ENCODE assay signal across 23 mouse cellular contexts in genomic region chr10:122944888-122945287, GRCm38 (mm10).
"Had no signal": no experiment of that assay in that cellular context is flagged by ENCODE, and none has a peak within 500 bp of the region (broad histone marks: within the 10 kb centered on the region; RNA-seq: fewer than 3 reads in every experiment).

No protein-coding gene starts in this region.

- H3K27ac ChIP-seq: kidney, embryonic 15.5 days; limb, embryonic 13.5 days; liver, embryonic 12.5 days; liver, embryonic 15.5 days; lung, embryonic 15.5 days; midbrain, embryonic 12.5 days; midbrain, embryonic 15.5 days had no signal

- H3K27me3 ChIP-seq: kidney, embryonic 15.5 days; limb, embryonic 13.5 days; liver, embryonic 12.5 days; liver, embryonic 15.5 days; lung, embryonic 15.5 days; midbrain, embryonic 12.5 days; midbrain, embryonic 15.5 days; neural tube, embryonic 13.5 days had no signal

- H3K9ac ChIP-seq: kidney, embryonic 15.5 days; limb, embryonic 13.5 days; liver, embryonic 12.5 days; liver, embryonic 15.5 days; lung, embryonic 15.5 days; midbrain, embryonic 12.5 days; midbrain, embryonic 15.5 days; neural tube, embryonic 13.5 days had no signal

- H3K4me1 ChIP-seq: liver, embryonic 12.5 days; liver, embryonic 15.5 days; midbrain, embryonic 12.5 days; midbrain, embryonic 15.5 days had no signal

- H3K4me3 ChIP-seq: kidney, embryonic 15.5 days; limb, embryonic 10.5 days; limb, embryonic 13.5 days; liver, embryonic 12.5 days; liver, embryonic 15.5 days; lung, embryonic 15.5 days; midbrain, embryonic 12.5 days; midbrain, embryonic 15.5 days; myocyte; neural tube, embryonic 13.5 days had no signal

- H3K36me3 ChIP-seq: kidney, embryonic 15.5 days; limb, embryonic 10.5 days; limb, embryonic 13.5 days; liver, embryonic 12.5 days; liver, embryonic 15.5 days; lung, embryonic 15.5 days; midbrain, embryonic 12.5 days; midbrain, embryonic 15.5 days; neural tube, embryonic 13.5 days had no signal

- DNase-seq: kidney, adult 11 months; kidney, adult 8-10 months; kidney, postnatal 10 days; kidney, postnatal 36 days; liver; lung, adult 18-20 months; lung, postnatal 10 days; lung, postnatal 36 days; retina, postnatal 1 day; right cerebral cortex, postnatal 25 days; thymus, adult 2 months; thymus, postnatal 14 days; thymus, postnatal 4 days had no signal

- ATAC-seq: liver, embryonic 12.5 days; midbrain, embryonic 15.5 days had no signal

- H3K4me2 ChIP-seq: kidney, embryonic 15.5 days; limb, embryonic 13.5 days; liver, embryonic 12.5 days; liver, embryonic 15.5 days; lung, embryonic 15.5 days; midbrain, embryonic 12.5 days; midbrain, embryonic 15.5 days; neural tube, embryonic 13.5 days had no signal

- H3K9me3 ChIP-seq: kidney, embryonic 15.5 days; limb, embryonic 10.5 days; limb, embryonic 13.5 days; liver, embryonic 12.5 days; liver, embryonic 15.5 days; lung, embryonic 15.5 days; midbrain, embryonic 12.5 days; midbrain, embryonic 15.5 days; neural tube, embryonic 13.5 days had no signal
